Mouse (Mus musculus) spleen, adult 2 months (tissue): ENCODE results near the gene Nelfa.

Experiments
- CTCF ChIP-seq: fragments of 200-500 bp; IDR thresholded peaks from 2 replicates; pipeline ENCODE4 v1.5.1; 2011; ENCODE audit warnings: mild to moderate bottlenecking, inconsistent platforms; ENCODE audit not compliant: insufficient read depth, insufficient read length, insufficient replicate concordance; ENCODE audit errors: extremely low read depth
- POLR2A ChIP-seq: fragments of 200-500 bp; IDR thresholded peaks from 2 replicates; pipeline ENCODE4 v1.6.1; 2011; ENCODE audit warnings: low read depth, low read length, inconsistent platforms

DNA sequence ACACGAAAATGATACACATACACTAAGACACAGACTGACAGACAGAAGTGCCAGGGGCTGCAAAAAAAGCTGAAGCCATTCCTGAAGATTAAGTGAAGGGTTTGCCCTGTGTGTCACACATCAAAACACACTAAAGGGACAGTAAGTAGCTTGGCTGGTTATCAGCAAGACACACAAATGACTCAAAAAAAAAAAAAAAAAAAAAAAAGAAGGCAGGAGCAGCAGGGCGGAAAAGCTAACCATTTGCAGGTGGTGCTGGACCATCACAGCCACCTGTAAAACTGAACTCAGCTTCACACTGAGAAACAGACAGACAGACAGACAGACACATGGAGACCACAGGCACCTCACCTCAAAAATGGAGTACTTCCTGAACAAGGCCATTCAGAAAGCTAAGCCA lies 2.1 kb downstream of the Nelfa start:
- TF ChIP-seq CTCF (no peak), POLR2A (no peak)
